ENCODE assay signal across 8 mouse cellular contexts in the genomic region with DNA sequence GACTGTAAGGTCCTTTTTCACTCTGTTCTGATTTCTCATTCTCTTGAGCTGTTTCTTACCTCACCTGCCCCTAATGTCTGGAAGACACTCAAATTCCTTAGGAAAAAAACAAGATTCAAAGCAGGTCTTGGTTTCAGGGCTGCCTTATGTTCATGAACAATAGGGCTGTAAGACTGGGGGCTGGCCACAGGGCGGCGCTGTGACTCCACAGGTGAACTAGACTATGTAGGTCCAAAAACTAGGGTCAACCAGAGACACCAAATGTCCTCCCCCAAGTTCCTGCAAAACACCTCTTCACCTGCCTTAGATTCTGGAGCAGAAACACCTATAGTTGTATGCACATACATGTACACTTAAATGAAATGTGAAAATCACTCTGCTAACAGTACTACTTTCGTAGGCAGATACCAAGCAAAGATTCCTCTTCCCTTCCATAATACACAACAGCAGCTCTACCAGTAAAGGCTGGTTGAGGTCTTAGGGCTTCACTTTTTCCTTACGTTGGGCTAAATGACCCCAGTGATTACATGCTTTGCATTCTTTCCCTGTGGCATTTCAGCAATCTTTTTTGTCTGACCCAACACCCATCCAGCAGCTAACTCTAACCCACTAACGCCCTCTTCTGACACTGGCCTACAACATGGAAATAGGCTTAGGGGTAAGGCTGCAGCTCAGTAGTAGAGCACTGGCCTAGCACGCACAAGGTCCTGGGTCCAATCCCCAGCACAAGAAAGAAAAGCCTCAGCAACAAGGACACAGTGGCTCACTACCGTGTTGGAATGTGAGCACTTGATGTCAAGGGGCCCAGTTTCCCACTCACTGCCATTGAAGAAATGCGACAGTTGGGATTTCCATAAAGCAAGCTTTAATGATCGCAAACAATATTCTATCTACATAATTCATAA. TPM values are rescaled to one million over a fixed set of nuclear protein-coding genes. Genes with fewer than 3 reads are reported as not detected.
DNase-seq lines count a peak whose midpoint lies in the region; ATAC-seq lines count a peak whose summit lies in the region.
"Had no signal": no experiment of that assay in that cellular context is flagged by ENCODE, and none has a peak within 500 bp of the region (broad histone marks: within the 10 kb centered on the region; RNA-seq: fewer than 3 reads in every experiment).

No protein-coding gene starts in this region.

- H3K4me1 ChIP-seq in midbrain, embryonic 16.5 days (ENCODE audit: control insufficient read depth, insufficient read depth, low read length): no peaks in the 10 kb centered on the region

- no peak overlapping the region for H3K4me3 ChIP-seq in midbrain, embryonic 16.5 days (ENCODE audit: low read depth, low read length)

- no peaks in the 10 kb centered on the region for H3K27me3 ChIP-seq in midbrain, embryonic 16.5 days (ENCODE audit: control insufficient read depth, insufficient read depth, low read depth, low read length)

- no peaks in the 10 kb centered on the region for H3K36me3 ChIP-seq in midbrain, embryonic 16.5 days (ENCODE audit: control insufficient read depth, insufficient read depth, low read length)

- intact Hi-C loops in gastrocnemius, postnatal 14 days (cut with DNase I; ENCODE audit: low total_unique reads): loop anchor here (5.0 kb wide), 1 partner anchor 104 kb away; no protein-coding TSS in a partner anchor
- intact Hi-C loops in left cerebral cortex, postnatal 4 days (cut with DNase I): no loop called here

- ATAC-seq in inflammation-experienced regulatory T-cells, adult 6 months: peak; percentile 86
- peak; percentile 69 for ATAC-seq in midbrain, embryonic 16.5 days

- no peaks in the 10 kb centered on the region for H3K9me3 ChIP-seq in midbrain, embryonic 16.5 days (replicated peaks; ENCODE audit: control insufficient read depth, low read length, poor library complexity, severe bottlenecking)

- no peak overlapping the region for H3K9ac ChIP-seq in midbrain, embryonic 16.5 days (ENCODE audit: low read depth, low read length)

- no peak overlapping the region for H3K4me2 ChIP-seq in midbrain, embryonic 16.5 days (ENCODE audit: low read length)

- no peak overlapping the region for H3K27ac ChIP-seq in midbrain, embryonic 16.5 days (ENCODE audit: low read length)

- 57% methylated on average over 9 of the region's 9 CpGs for WGBS in midbrain, embryonic 16.5 days

- peak; percentile 75 for DNase-seq in adipocyte (ENCODE audit: low spot score)
- DNase-seq in cerebellum, postnatal 25 days: peak; percentile 85 to 92
- peak; percentile 84 for DNase-seq in gastrocnemius, postnatal 14 days
- peak; percentile 87 for DNase-seq in left cerebral cortex, postnatal 4 days
- DNase-seq in spleen, postnatal 10 days (ENCODE audit: low spot score in 2 of 2): peak; percentile 61 to 86

RNA-seq across cellular contexts. Expression of a gene that starts 10.4 kb away (rescaled TPM):
- total RNA-seq in gastrocnemius, postnatal 14 days (2021): under 1 TPM; 0.31 to 0.37 TPM
- under 1 TPM; 0.29 to 0.40 (median 0.34) TPM for polyA plus RNA-seq in inflammation-experienced regulatory T-cells, adult 6 months (2017; shearing (Covaris generic))
- total RNA-seq in left cerebral cortex, postnatal 4 days (2021): 1 to 10 TPM; 4.8 to 5.4 TPM
- polyA plus RNA-seq in midbrain, embryonic 16.5 days (2015; fragmentation: Nextera tagmentation; extraction: Ambion mirVana): 2.2 and 3.1 TPM in 2 replicates

RNA-seq across cellular contexts. Expression of a gene that starts 10.9 kb away (rescaled TPM):
- total RNA-seq in gastrocnemius, postnatal 14 days (2021): 1,000 to 10,000 TPM in 1 of 2 experiments, 100 to 1,000 TPM in 1; 964 to 1,110 TPM
- 10 to 100 TPM in 2 of 3 experiments, 1 to 10 TPM in 1; 9.3 to 31.1 (median 21.3) TPM for polyA plus RNA-seq in inflammation-experienced regulatory T-cells, adult 6 months (2017; shearing (Covaris generic))
- 100 to 1,000 TPM; 172 to 173 TPM for total RNA-seq in left cerebral cortex, postnatal 4 days (2021)
- 196 and 269 TPM in 2 replicates for polyA plus RNA-seq in midbrain, embryonic 16.5 days (2015; fragmentation: Nextera tagmentation; extraction: Ambion mirVana)

RNA-seq across cellular contexts. Expression of a gene that starts 15.2 kb away (rescaled TPM):
- under 1 TPM in 1 of 2 experiments, not detected in 1; 0.35 TPM for total RNA-seq in gastrocnemius, postnatal 14 days (2021)
- not detected for polyA plus RNA-seq in inflammation-experienced regulatory T-cells, adult 6 months (2017; shearing (Covaris generic))
- total RNA-seq in left cerebral cortex, postnatal 4 days (2021): not detected
- not detected in 2 replicates for polyA plus RNA-seq in midbrain, embryonic 16.5 days (2015; fragmentation: Nextera tagmentation; extraction: Ambion mirVana)
- polyA plus RNA-seq: liver, embryonic 16.5 days had no signal

RNA-seq across cellular contexts. Expression of a gene that starts 18.4 kb away (rescaled TPM):
- total RNA-seq in gastrocnemius, postnatal 14 days (2021): 10 to 100 TPM in 1 of 2 experiments, 1 to 10 TPM in 1; 8.3 to 13.1 TPM
- polyA plus RNA-seq in inflammation-experienced regulatory T-cells, adult 6 months (2017; shearing (Covaris generic)): 10 to 100 TPM; 26.7 to 75.2 (median 69.3) TPM
- 10 to 100 TPM; 50.3 to 63.4 TPM for total RNA-seq in left cerebral cortex, postnatal 4 days (2021)
- polyA plus RNA-seq in midbrain, embryonic 16.5 days (2015; fragmentation: Nextera tagmentation; extraction: Ambion mirVana): 86.5 and 92.0 TPM in 2 replicates

RNA-seq across cellular contexts. Expression of a gene that starts 19.5 kb away (rescaled TPM):
- total RNA-seq in gastrocnemius, postnatal 14 days (2021): not detected
- polyA plus RNA-seq in inflammation-experienced regulatory T-cells, adult 6 months (2017; shearing (Covaris generic)): not detected
- total RNA-seq in left cerebral cortex, postnatal 4 days (2021): not detected
- polyA plus RNA-seq in midbrain, embryonic 16.5 days (2015; fragmentation: Nextera tagmentation; extraction: Ambion mirVana): not detected in 2 replicates
- polyA plus RNA-seq: liver, embryonic 16.5 days had no signal

Comparison
In these comparisons a context has a peak if more than half of its experiments do, and no peak if none do; other contexts are left out.
1. RNA of a gene that starts 10.4 kb away (total RNA-seq): 4.8 to 5.4 TPM in left cerebral cortex, postnatal 4 days; 0.31 to 0.37 TPM in gastrocnemius, postnatal 14 days; every median in the first group is over 4 times any median in the second.
2. RNA of a gene that starts 10.9 kb away (total RNA-seq): 964 to 1,110 TPM in gastrocnemius, postnatal 14 days; 172 to 173 TPM in left cerebral cortex, postnatal 4 days; every median in the first group is over 4 times any median in the second.
3. Peak in every context shown above with its lines, with median percentiles within 50 percentile points of each other: DNase-seq.